Mouse (Mus musculus): ENCODE results near the gene Diras2.

DNA sequence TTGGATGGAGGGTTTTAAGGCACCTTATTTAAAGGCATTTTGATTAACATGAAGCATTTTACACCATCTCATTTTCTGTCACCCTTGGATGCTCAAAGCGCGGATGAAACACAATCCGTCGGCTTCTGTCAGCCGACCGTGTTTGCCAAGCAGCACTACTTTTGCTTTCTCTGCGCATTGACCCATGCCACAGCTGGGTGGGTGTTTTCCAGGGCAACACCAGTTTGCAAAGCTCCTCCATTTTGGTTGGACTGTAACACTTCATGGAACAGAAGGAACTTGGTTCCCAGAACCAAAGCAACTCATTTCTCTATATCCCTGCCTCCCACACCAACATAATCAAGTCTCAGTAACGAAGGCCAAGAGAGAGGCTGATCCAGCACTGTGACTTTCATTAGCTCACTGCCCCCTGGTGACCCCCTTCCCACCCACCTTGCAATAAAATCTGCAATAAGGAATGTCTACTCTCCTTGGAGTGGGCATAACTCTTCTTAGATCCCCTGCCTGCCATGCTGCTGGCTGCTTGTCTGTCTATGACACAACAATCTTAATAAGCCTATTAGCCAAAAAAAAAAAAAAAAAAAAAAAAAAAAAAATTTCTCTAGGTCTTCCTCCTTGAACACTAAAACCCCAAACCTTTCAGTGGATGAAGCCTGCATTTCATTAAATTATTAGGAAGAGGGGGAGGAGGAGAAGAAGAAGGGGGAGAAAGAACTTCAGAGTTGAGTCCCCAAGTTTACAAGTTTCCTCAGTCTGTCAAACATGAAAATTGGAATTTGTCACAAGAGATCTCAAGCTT, 30.5 kb upstream of the Diras2 start:
- TF ChIP-seq POLR2A (IDR thresholded peaks at IDR 0.05; ENCODE audit: insufficient read length, low read depth) (no peak), TCF12 (IDR thresholded peaks at IDR 0.05; ENCODE audit: insufficient read depth, poor library complexity, severe bottlenecking) (no peak), POLR2AphosphoS2 (IDR thresholded peaks at IDR 0.05; ENCODE audit: insufficient read length, low read depth) (no peak), CEBPB (IDR thresholded peaks at IDR 0.05; ENCODE audit: insufficient read depth, poor library complexity, severe bottlenecking) (no peak), SRF (IDR thresholded peaks at IDR 0.05; ENCODE audit: control insufficient read depth, insufficient read length, low read depth) (no peak), USF1 (IDR thresholded peaks at IDR 0.05; ENCODE audit: low read depth) (no peak), E2F4 (IDR thresholded peaks at IDR 0.05; ENCODE audit: insufficient read depth) (no peak), REST (IDR thresholded peaks at IDR 0.05; ENCODE audit: insufficient read depth, insufficient read length) (no peak), MAX (IDR thresholded peaks at IDR 0.05; ENCODE audit: low read depth) (no peak), MYOD1 (IDR thresholded peaks at IDR 0.05; ENCODE audit: control insufficient read depth in 1 of 3, insufficient read length in 2 of 3, low read depth in 2 of 3) (no peak), TCF3 (IDR thresholded peaks at IDR 0.05; ENCODE audit: insufficient read length, low read depth) (no peak), MYOG (IDR thresholded peaks at IDR 0.05; ENCODE audit: control insufficient read depth in 1 of 3, insufficient read depth in 1 of 3, insufficient read length in 2 of 3, low read depth in 2 of 3) (no peak)

Data from myocyte (in vitro differentiated cells).